Mouse (Mus musculus) kidney, postnatal 25 days (tissue): Measurements from ENCODE around the gene Zfp672.
"Not testable (repeated sequence)": the region's sequence is repeated elsewhere in the genome, so short reads cannot be mapped to it uniquely, and the experiment has no call there.

Source experiments
- DNase-seq, 2 experiments: peaks; one replicate each; pipeline ENCODE4 v3.0.0; 2021; ENCODE audit warnings: mixed read lengths in 2 of 2

Zfp672 gene

DNA sequence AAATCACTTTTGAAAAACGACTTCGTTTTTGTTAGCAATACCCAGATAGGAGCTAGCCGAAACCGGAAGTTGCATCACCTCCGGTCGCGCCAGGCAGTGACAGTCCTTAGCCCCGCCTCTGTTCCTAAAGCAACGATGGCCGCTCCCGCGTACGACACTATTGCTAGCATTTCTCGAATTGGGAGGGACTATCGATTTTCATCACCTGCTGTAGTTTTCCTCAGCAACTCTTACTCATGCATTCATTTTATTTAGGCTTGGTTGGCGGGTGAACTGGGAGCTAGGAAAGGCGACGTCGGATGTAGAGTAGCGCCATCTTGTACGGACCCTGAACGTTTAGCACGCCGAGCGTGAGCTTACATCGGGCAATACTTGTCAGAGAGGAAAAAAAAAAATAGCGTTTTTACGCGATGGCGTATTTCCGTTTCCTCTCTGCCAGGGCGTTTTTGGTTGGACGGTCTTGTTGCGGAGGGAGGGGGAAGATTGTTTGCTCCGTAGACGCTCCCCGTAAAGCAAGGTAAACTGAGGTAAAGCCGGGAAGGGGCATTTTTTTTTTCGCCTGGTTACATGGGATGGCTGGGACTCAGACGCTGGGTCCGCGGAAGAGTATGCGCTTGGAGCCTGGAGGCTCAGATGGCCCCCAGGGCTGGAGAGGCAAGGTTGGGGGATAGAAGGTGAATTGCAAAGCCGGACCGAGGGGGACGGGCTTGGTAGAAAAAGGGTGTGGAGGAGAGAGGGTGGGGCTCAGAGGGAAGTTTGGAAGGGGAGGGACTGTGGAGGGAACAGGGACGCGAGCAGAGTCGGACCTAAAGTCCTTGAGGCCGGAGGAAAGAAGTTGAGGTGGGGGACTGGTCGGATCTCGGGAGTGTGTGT lies at the start of gene Zfp672, which contains the start of gene Sh3bp5l:
Gene Zfp672, minus strand, starts transcription at position 64 of the 873 bp plus-strand sequence.
Gene Sh3bp5l, plus strand, starts transcription at position 449 of the 873 bp plus-strand sequence.
- peak; percentile 93 to 94 for DNase-seq

- DNase-seq: no peak
These were observed 49.4 kb upstream of the Zfp672 start for GRCm38 (mm10) chr11:58379516-58379915.

GRCm38 (mm10) chr11:58378763-58379278 lies 48.7 kb upstream of the Zfp672 start, which contains the start of gene Lypd8:
Gene Lypd8, plus strand, starts transcription at chr11:58379043.
- no peak for DNase-seq

DNA sequence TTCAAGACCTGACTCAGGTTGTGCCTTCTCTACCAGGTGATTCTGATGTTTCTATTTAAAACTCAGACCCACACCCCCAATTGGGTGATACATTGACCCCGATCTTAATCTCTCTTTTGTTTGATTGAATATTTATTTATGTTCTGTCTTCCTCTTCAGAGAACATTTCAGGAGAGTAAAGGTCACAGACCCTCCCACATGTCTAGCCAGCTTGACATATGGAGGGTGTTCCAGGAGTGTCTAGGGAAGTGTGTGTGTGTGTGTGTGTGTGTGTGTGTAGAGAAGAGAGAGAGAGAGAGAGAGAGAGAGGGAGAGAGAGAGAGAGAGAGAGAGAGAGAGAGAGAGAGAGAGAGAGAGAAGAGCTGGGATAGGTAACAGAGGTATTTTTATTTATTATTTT lies 47.5 kb upstream of the Zfp672 start:
- DNase-seq: no peak

DNA sequence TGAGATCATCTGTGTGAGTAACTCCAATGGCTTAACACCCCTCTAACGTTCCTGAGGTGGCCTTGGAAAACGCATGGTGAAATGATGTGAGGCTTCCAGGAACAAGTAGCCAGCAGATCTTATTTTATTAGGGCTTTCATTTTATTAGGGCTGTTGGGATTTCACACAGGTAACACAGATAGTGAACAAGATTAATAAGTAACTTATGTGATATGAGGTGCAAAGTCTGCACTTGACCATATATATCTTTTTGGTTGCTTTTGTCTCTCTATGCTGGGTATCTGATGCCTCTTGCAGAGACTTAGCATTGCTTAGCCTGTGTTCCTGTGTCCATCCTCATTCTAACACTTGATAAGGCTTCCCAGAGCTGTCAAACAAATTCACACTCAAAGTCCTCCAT lies 47.1 kb upstream of the Zfp672 start:
- DNase-seq: no peak

GRCm38 (mm10) chr11:58366191-58366590 lies 36.1 kb upstream of the Zfp672 start:
- DNase-seq: not testable (repeated sequence)

DNA sequence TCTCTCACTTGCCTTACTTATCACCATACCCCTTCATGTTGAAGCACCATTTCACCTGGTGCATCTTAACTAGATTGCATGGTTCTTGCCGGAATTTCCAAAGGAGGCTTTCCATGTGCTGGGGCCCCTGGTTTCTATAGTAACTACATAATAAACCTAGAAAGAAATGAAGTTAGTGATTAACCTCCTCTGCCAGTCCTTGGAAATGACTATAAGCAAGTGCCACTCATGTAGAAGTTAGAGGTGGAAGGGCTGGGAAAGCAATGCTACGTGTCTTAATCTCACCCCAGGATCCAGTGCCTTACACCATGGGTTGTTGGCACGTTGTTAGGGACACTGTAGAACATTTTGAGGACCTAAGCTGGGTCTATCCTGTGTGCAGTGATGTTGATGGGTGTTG lies 34.3 kb upstream of the Zfp672 start:
- DNase-seq: no peak

DNA sequence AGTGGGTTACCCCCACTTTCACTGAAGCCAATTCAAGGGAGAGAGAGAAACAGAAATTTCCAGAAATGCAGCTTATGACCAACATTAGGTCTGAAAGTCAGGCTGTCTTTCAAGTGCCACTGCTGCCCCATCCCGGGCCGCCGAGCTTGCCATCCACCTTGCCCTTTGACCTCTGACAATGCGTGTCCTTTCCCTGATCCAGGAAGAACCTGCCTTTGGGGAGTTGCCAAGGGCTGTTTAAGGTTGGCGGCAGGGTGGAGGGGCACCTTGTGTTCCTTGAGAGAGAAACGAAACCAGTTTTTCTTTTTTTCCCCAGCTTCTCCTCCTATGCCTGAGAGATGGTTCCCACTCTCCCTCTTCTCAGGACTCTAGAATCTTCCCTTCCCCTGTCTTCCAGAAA lies 32.4 kb upstream of the Zfp672 start:
- not testable (repeated sequence) for DNase-seq

GRCm38 (mm10) chr11:58357844-58358534 lies 27.9 kb upstream of the Zfp672 start:
- DNase-seq: peak; percentile 28 to 45

GRCm38 (mm10) chr11:58357042-58357441 lies 26.9 kb upstream of the Zfp672 start:
- DNase-seq: no peak

- no peak for DNase-seq
These were observed 24.8 kb upstream of the Zfp672 start for GRCm38 (mm10) chr11:58354927-58355326.

- DNase-seq: no peak
These were observed 24.3 kb upstream of the Zfp672 start for GRCm38 (mm10) chr11:58354476-58354875.

- DNase-seq: no peak
These were observed 23.6 kb upstream of the Zfp672 start for GRCm38 (mm10) chr11:58353709-58354108.

DNA sequence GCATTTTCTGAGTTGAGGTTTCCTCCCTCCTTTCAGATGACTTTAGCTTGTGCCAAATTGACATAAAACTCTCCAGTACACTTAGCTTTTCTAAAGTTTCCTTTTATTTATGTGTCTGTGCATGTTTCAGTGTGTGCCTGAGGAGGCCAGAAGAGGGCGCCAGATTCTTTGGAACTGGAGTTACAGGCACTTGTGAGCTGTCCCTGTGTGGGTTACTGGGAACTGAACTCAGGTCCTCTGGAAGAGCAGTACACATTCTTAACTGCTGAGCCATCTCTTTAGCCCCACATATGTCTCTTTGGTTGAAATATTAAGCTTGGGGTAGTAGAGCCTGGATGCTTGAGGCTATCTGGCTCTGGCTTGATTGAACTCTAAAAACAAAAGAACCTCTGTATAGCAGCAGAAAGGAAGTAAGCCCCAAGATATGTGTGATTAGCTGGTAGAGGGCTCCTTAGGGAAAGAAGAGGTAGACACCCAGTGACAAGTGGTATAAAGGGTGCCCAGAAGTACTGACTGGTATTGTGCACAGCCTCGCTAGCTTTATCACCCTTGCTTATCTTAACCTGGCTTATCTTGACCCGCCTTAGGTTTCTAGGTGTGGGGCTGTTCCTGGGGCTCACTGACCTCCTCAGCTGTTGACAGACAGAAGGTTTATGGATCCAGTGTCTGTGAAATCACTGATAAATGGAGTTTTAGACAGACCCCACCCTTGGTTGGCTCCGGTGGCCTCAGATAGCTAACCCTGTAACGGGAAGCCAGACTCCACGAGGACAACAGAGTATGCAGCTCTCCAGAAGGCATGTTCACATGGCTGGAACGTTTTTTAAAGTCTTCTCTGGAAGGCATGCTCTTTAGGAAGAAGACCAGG lies 22.8 kb upstream of the Zfp672 start:
- DNase-seq: no peak

DNA sequence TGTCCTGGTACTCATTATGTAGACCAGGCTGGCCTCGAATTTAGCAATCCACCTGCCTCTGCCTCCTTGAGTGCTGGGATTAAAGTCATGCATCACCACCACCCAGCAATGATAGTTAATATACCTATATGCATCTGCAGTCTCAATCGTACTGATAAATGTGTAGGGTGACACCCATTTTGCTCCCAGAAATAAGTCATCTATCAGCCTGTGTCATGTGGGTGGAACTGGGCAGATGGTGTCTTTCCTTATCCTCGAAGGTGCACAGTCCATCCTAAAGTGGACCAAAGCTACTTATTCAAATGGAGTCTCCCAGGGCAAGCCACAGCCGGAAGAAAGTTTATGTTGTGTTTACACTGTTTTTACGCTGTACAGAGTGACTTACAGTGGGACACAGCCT lies 21.0 kb upstream of the Zfp672 start:
- DNase-seq: no peak

DNA sequence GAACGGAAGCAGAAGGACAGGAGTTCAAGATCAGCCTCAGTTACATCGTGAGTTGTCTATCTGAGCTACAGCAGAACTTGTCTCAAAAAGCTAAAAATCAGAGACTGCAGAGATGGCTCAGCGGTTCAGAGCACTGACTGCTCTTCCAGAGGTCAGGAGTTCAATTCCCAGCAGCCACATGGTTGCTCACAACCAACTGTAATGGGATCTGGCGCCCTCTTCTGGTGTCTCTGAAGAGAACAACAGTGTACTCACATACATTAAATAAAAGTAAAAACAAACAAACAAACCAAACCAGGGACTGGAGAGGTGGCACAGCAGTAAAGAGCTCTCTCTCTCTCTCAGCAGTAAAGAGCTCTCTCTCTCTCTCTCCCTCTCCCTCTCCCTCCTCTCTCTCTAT lies 20.5 kb upstream of the Zfp672 start:
- DNase-seq: no peak

- DNase-seq: no peak
These were observed 16.6 kb upstream of the Zfp672 start for GRCm38 (mm10) chr11:58346745-58347144.

- DNase-seq: peak; percentile 78 to 88
These were observed 4.6 kb upstream of the Zfp672 start for GRCm38 (mm10) chr11:58334746-58335145.

DNA sequence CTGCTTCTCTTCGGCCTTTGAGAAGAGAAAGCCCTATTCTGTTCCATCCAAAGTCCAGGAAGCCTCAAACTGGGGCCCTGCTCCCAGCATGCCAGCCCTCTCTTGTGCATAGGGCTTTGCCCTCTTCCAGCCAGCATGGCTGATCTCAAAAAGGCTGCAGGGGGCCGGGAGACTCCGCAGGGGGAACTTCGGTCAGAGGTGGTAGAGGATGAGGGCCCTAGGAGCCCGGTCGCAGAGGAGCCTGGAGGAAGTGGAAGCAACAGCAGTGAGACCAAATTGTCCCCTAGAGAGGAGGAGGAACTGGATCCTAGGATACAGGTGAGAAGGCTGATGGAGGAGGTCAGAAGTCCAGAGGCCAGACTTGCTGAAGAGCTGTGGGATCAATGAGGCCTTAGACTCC lies 1.4 kb upstream of the Zfp672 start:
- no peak for DNase-seq

- DNase-seq: no peak
These were observed 983 bp upstream of the Zfp672 start for GRCm38 (mm10) chr11:58331149-58331495.

GRCm38 (mm10) chr11:58329906-58330275 lies 248 bp downstream of the Zfp672 start:
- no peak for DNase-seq

DNA sequence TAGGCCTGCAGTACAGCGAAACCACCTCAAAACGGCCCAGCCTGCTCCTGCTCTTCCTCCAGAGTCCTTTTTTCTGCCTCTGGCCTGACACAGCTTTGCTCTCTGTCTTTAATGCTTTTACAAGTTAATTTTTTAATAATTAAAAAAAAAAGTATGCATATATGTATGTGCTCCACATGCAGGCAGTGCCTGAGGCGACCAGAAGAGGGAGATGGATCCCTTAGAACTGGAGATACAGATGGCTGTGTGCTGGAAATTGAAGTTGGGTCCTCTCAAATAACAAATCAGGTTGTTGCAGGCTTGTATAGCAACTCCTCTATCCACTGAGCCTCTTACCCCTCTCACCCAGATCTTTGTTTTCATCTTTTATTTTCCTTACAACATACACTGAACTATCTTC lies 3.4 kb downstream of the Zfp672 start:
- no peak for DNase-seq
